Mouse (Mus musculus) testis, postnatal 14 days (tissue): ENCODE results near the gene Lamtor3.
"Not testable (repeated sequence)": the region's sequence is repeated elsewhere in the genome, so short reads cannot be mapped to it uniquely, and the experiment has no call there.

Source experiments
- DNase-seq: peaks from one replicate; pipeline ENCODE4 v3.0.0; 2021; ENCODE audit warnings: low spot score

Gene Lamtor3

GRCm38 (mm10) chr3:137935570-137936525, 17.5 kb downstream of the Lamtor3 start:
- no peak for DNase-seq

GRCm38 (mm10) chr3:137936541-137936940, 18.2 kb downstream of the Lamtor3 start:
- DNase-seq: peak; percentile 23

GRCm38 (mm10) chr3:137938608-137939007, 20.3 kb downstream of the Lamtor3 start:
- DNase-seq: peak; percentile 45

- peak; percentile 75 for DNase-seq
These were observed 22.5 kb downstream of the Lamtor3 start for GRCm38 (mm10) chr3:137940757-137941156.

- DNase-seq: no peak
These were observed 23.2 kb downstream of the Lamtor3 start for GRCm38 (mm10) chr3:137941555-137941954.

GRCm38 (mm10) chr3:137942098-137942622, 23.9 kb downstream of the Lamtor3 start:
- DNase-seq: no peak

GRCm38 (mm10) chr3:137943737-137944154, 25.4 kb downstream of the Lamtor3 start:
- DNase-seq: no peak

- no peak for DNase-seq
These were observed 28.5 kb downstream of the Lamtor3 start for GRCm38 (mm10) chr3:137946827-137947226.

GRCm38 (mm10) chr3:137947525-137947924, 29.2 kb downstream of the Lamtor3 start:
- no peak for DNase-seq

GRCm38 (mm10) chr3:137950191-137950885, 32.0 kb downstream of the Lamtor3 start:
- no peak for DNase-seq

GRCm38 (mm10) chr3:137951302-137951701, 33.0 kb downstream of the Lamtor3 start:
- not testable (repeated sequence) for DNase-seq

- no peak for DNase-seq
These were observed 33.5 kb downstream of the Lamtor3 start for GRCm38 (mm10) chr3:137951819-137952218.

GRCm38 (mm10) chr3:137952225-137952913, 34.1 kb downstream of the Lamtor3 start:
- DNase-seq: no peak

GRCm38 (mm10) chr3:137952914-137953880, 34.9 kb downstream of the Lamtor3 start:
- no peak for DNase-seq

- no peak for DNase-seq
These were observed 36.1 kb downstream of the Lamtor3 start for GRCm38 (mm10) chr3:137954256-137954916.

- no peak for DNase-seq
These were observed 37.3 kb downstream of the Lamtor3 start for GRCm38 (mm10) chr3:137955560-137956081.

GRCm38 (mm10) chr3:137957864-137958263, 39.6 kb downstream of the Lamtor3 start:
- DNase-seq: no peak

GRCm38 (mm10) chr3:137958352-137958751, 40.0 kb downstream of the Lamtor3 start:
- no peak for DNase-seq

GRCm38 (mm10) chr3:137959456-137959855, 41.1 kb downstream of the Lamtor3 start:
- no peak for DNase-seq
